Mouse (Mus musculus) heart, adult 8-10 months (tissue): Measurements from ENCODE around the gene Tnpo2. TPM values are rescaled to one million over a fixed set of nuclear protein-coding genes. Genes with fewer than 3 reads are reported as not detected.
A peak's percentile ranks its signal among the peaks of the same experiment; 100 is the strongest.
"Not testable (repeated sequence)": the region's sequence is repeated elsewhere in the genome, so short reads cannot be mapped to it uniquely, and the experiment has no call there.

Experiments
- DNase-seq: peaks from one replicate; pipeline ENCODE4 v3.0.0; 2022; ENCODE audit warnings: low spot score
- total RNA-seq, 4 experiments: library from RNA; stranded (reverse); gene quantifications; 2 replicates each; pipeline ENCODE4 v1.2.4; 2022

Gene Tnpo2
- total RNA-seq, 4 experiments from 2014 or later, result 29.6 to 32.4 (median 30.8) TPM

- DNase-seq, result no peak
These were observed 36.4 kb downstream of the Tnpo2 start for GRCm38 (mm10) chr8:85073041-85073612.

DNA sequence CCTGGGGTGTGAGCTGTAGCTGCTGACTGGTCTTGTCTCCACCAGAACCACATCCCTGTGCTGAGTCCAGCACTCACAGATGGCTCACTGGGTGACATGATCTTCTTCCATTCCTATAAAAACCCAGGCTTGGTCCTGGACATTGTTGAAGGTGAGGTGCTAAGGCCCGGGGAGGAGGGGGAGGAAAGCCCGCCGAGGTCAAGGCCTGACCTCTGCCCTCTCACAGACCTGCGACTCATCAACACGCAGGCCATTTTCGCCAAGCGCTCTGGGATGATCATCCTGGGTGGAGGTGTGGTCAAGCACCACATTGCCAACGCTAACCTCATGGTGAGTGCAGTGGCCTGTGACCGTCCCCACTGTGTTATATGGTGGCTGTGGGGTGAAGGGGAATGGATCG, 37.5 kb downstream of the Tnpo2 start:
- DNase-seq, result no peak

GRCm38 (mm10) chr8:85074617-85075016, 37.9 kb downstream of the Tnpo2 start:
- DNase-seq, result no peak

DNA sequence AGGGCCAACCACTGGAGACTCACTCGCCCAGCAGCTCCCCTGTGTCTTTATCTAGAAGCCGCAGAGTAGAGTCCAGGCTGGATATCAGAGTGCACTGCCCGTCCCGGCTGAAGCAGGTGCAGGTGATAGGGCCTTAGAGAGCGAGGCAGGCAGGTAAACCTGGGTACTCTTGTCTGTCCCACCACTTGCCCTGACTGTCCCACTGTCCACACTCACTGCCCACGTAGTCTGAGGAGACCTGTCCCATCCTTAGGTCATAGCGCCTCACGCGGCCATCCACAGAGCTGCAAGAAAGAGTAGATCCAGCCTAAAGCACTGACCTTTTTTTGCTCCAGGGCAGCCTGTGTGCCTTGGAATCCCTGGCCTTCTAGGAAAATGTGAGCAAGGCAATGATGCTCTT, 39.3 kb downstream of the Tnpo2 start:
- DNase-seq, result no peak

DNA sequence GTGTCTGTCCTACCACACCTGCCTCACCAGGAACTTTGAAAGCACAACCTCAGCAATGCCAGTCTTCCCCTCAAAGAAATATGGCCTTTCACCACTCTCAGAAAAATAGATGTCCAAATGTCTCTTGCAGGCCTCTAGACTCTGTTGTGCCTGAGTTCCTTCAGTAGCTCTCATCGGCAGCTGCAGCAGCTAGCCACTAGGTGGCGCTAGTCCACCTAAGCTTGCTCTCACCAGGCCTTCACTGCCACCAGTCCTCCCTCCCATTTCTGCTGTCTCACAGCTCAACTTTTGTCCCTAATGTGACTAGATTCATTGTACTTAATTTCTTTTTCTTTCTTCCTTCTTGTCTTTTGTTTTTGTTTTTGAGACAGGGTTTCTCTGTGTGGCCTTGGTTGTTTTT, 40.3 kb downstream of the Tnpo2 start:
- peak; percentile 77 for DNase-seq

DNA sequence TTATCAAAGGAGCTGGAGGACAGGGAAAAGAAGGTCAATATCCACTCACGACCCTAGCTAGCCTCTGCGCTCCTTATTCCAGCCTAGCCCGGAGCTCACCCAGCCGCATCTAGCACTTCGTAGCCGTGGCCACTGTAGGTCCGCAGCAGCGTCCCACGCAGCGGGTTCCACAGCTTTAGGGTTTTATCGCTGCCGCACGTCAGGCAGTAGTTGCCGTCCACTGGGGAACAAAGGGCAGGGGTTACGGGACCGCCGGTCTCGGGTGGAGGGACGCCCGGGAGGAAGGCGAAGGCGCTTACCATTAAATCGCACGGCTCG, 43.5 kb downstream of the Tnpo2 start:
- DNase-seq, result no peak

DNA sequence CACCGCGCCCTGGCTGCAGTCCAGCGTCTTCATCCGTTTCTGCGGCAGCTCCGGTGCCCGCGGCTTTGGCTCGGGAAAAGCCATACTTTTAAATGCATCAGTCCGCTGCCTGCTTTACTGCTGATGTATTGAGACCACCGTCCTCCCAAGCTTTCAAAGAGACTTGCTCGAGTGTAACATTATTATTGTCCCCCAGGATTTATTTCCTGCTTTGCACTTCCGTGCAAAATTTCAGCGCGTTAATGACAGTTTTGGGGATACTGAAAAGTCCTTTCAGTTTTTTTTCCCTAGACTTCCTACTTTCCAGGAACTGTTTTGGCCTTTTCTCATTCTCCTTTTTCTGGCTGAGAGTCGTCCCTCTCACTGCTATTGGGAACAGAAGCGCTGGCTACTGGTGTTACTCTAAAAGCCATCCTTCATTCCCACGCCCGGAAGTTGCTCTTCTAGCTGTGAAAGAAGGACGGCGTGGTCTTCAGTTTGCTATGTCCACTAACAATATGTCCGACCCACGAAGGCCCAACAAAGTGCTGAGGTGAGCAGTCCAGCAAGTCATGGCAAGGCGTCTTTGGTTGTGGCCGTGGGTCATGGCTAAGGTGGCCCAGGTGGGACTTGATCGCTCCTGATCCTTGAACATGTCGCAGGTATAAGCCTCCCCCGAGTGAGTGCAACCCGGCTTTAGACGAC, 44.0 kb downstream of the Tnpo2 start, which contains the start of gene Wdr83os:
Wdr83os (plus strand) TSS at position 209 of the 684 bp plus-strand sequence.
- peak; percentile 63 for DNase-seq

DNA sequence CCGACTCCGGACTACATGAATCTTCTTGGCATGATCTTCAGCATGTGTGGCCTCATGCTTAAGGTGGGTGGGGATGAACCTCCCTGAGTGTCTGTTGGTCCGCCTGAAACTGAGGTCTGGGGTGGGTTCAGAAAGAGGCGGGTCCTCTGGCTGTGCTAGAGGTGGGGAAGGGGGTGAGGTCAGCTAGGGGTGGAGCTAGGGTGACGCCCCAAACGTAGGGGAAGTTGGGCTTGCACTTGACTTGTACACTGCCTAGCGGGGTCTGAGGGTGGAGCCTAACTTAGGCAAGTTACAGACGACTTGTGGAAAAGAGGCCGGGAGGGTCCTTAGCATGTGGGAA, 44.5 kb downstream of the Tnpo2 start, which contains the start of gene Wdr83:
Wdr83 (minus strand) TSS at position 91 of the 340 bp plus-strand sequence.
- no peak for DNase-seq

DNA sequence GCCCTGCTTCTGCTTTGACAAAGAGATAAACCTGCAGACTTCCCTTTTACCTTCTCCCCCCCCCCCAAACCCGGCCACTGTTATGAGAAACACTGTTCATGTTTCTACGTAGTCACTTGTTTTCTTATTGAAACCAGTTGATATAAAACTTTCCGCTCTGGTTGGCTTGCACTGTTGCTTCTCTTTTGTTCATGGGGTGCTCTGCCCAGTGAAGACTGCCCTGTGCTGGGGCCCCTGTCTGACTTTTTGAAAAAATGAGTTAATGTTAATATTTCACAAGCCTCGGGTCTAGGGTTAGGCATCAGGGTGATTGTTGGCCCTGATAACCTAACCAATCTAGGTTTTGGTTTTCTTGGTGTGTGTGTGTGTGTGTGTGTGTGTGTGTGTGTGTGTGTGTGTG, 45.5 kb downstream of the Tnpo2 start:
- DNase-seq, result not testable (repeated sequence)

DNA sequence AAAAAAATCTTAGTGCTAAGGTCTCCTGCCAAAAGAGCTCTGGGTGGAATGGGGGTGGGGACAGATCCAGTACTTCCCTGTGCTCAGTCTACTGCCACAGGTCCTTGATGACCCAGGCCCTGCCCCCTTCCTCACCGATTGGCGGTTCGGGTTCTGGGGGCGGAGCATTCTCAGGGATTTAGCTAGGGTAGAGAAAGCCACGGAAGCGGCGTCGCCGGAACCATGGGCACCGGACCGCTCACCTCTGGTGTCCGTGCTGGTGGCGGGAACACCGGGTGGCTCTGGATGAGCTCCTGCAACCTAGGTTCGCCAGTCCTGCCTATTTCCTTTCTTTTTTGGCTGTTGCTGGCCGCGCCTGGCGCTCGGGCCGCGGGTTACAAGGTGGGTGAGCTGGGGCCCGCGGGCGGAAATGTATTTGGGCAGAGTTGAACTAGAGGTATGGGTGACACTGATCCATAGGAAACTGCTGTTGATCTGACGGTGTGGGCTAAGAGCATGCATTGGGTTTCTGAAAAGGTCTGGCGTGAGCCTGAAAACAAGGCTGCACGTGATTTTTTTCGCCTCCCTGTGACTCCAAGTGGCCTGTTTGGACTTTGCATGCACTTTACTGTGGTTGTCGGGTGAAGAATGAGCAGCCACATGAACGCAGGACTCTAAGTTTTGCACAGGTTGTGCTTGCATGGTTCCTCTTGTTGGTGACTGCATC, 46.5 kb downstream of the Tnpo2 start, which contains the start of gene Man2b1:
Man2b1 (plus strand) TSS at position 163 of the 706 bp plus-strand sequence.
- DNase-seq, result peak; percentile 90

DNA sequence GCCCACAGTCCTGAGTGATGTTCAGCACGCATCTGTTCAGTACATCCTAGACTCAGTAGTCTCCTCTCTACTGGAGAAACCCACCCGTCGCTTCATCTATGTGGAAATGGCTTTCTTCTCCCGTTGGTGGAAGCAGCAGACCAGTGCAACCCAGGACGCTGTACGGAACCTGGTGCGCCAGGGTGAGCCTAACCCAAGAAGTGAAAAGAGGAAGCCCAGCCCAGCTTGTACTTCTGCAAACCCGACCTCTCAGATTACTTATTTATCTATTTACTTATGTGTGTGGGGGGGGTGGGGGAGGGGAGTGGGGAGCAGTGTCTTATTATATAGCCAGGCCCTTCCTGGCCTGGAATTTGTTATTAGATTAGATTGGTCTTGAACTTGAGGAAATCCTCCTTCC, 47.9 kb downstream of the Tnpo2 start:
- no peak for DNase-seq

DNA sequence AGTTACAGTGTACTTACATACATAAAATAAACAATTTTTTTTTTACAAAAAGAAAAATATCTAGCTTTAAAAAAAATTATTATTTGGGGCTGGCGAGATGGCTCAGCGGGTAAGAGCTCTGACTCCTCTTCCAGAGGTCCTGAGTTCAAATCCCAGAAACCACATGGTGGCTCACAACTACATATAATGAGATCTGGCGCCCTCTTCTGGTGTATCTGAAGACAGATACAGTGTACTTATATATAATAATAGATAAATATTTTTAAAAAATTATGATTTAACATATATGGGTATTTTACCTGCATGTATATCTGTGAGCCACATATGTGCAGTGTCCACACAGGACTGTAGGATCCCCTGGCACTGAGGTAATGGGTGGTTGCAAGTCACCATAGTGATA, 49.5 kb downstream of the Tnpo2 start:
- no peak for DNase-seq

GRCm38 (mm10) chr8:85088771-85089170, 52.1 kb downstream of the Tnpo2 start:
- DNase-seq, result no peak

DNA sequence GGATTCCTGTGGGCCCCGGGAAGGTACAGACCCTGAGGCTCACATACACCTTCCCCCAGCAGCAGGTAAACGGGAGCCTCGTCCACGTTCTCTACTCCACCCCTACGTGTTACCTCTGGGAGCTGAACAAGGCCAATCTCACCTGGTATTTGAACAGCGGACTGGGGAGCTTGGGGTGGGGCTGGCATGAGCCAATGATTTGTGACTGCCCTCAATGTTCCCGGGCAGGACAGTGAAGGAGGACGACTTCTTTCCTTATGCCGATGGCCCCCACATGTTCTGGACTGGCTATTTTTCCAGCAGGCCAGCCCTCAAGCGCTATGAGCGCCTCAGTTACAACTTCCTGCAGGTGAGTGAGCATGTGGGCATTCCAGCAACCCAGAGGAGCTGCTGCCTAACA, 54.1 kb downstream of the Tnpo2 start:
- no peak for DNase-seq

DNA sequence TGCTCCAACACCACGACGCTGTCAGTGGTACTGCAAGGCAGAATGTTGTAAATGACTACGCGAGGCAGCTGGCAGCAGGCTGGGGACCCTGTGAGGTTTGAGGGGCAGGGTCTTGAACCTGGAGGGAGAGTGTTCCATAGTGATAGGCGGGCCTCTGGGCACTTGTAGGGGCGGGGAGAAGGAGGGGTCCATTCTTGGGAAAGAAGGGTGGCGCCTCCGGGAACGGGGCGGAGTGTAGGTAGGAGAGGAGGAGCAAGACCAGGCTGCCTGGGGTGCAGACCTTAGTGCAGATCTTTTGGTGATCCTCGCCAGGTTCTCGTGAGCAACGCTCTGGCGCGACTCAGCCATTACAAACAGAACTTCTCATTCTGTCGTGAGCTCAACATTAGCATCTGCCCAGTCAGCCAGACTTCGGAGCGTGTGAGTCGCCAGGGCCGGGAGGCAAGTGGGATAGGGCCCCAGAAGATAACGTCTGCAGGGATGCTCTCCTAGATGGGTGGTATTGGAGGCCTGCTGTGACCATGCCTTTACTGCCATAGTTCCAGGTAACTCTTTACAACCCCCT, 54.9 kb downstream of the Tnpo2 start:
- DNase-seq, result no peak

- DNase-seq, result no peak
These were observed 58.3 kb downstream of the Tnpo2 start for GRCm38 (mm10) chr8:85095051-85095450.

DNA sequence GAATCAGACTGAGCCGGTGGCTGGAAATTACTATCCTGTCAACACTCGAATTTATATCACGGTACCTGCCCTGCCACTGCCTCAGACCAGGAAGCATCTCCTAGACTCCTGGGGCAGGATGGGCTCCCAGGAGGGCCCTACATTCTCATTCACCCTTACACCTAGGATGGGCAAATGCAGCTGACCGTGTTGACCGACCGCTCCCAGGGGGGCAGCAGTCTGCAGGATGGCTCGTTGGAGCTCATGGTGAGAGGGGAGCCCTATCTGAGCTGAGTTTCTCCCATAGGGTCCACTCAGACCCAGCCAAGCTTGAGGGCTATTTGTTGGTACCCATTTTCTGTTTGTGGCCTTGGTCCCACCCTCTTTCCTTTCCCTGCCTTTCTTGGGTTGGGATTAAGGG, 58.9 kb downstream of the Tnpo2 start:
- DNase-seq, result no peak

- no peak for DNase-seq
These were observed 59.5 kb downstream of the Tnpo2 start for GRCm38 (mm10) chr8:85096196-85096595.

DNA sequence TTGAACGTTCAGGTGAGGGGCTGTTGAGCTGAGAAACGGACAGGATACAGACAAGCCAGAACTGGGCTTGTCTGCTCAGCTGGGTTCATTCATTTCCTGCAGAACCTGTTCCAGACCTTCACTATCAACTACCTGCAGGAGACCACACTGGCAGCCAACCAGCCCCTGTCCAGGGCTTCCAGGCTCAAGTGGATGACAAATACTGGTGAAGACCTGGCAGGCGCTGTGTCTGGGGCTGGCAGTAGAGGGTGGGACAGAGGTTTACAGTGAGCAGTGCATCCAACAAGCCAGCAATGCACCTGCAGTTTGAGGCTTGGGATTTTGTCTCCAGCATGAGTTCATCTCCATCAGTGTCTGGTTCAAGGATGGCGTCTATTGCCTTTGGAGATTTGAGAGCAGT, 60.1 kb downstream of the Tnpo2 start:
- no peak for DNase-seq

GRCm38 (mm10) chr8:85100076-85100665, 63.5 kb downstream of the Tnpo2 start:
- no peak for DNase-seq
